Comparison of ENCODE assay signal across 10 mouse cellular contexts in genomic region chr9:72183925-72184324, GRCm38 (mm10).
DNase-seq lines count a peak whose midpoint lies in the region; ATAC-seq lines count a peak whose summit lies in the region.
"Had no signal": no experiment of that assay in that cellular context is flagged by ENCODE, and none has a peak within 500 bp of the region (broad histone marks: within the 10 kb centered on the region; RNA-seq: fewer than 3 reads in every experiment).

No protein-coding gene starts in this region.

- no peaks in the 10 kb centered on the region for H3K4me1 ChIP-seq in heart, embryonic 11.5 days (ENCODE audit: control insufficient read depth, insufficient read depth, low read length)
- H3K4me1 ChIP-seq: liver, embryonic 15.5 days had no signal

- no peaks in the 10 kb centered on the region for H3K9me3 ChIP-seq in heart, embryonic 11.5 days (replicated peaks; ENCODE audit: control insufficient read depth, low read length)
- H3K9me3 ChIP-seq: liver, embryonic 15.5 days had no signal

- WGBS in heart, embryonic 11.5 days (ENCODE audit: insufficient replicate concordance), result 79% methylated on average over 10 of the region's 10 CpGs

- no peak overlapping the region for H3K4me3 ChIP-seq in heart, embryonic 11.5 days (ENCODE audit: low read depth, low read length)
- H3K4me3 ChIP-seq: liver, embryonic 15.5 days had no signal

- no peak overlapping the region for H3K9ac ChIP-seq in heart, embryonic 11.5 days (ENCODE audit: low read depth, low read length)
- H3K9ac ChIP-seq: liver, embryonic 15.5 days had no signal

- no peaks in the 10 kb centered on the region for H3K27me3 ChIP-seq in heart, embryonic 11.5 days (ENCODE audit: control insufficient read depth, insufficient read depth, low read length)
- H3K27me3 ChIP-seq: liver, embryonic 15.5 days had no signal

- intact Hi-C loops in gastrocnemius, postnatal 36 days (cut with DNase I), result no loop called here

- ATAC-seq in heart, embryonic 11.5 days (replicated peaks; ENCODE audit: insufficient number of reproducible peaks, low FRiP score, low TSS enrichment), result no peak
- ATAC-seq in cerebellum, adult (ENCODE audit: insufficient number of reproducible peaks, low FRiP score, low TSS enrichment), result peak; percentile 81
- ATAC-seq in erythroblast, adult 5-6 weeks (replicated peaks; ENCODE audit: low FRiP score, poor library complexity, severe bottlenecking), result no peak
- ATAC-seq: CD4-positive, CD25-positive, alpha-beta regulatory T cell, adult 4 months had no signal

- peak; percentile 94 for DNase-seq in heart, adult 11 months
- DNase-seq in 3134 (ENCODE audit: extremely low read depth, insufficient read length, low spot score), result peak; percentile 59
- peak; percentile 46 to 63 for DNase-seq in gastrocnemius, postnatal 36 days
- no peak for DNase-seq in kidney, adult 11 months
- no peak for DNase-seq in frontal cortex, postnatal 25 days (ENCODE audit: low spot score in 2 of 2)

- no peak overlapping the region for H3K4me2 ChIP-seq in heart, embryonic 11.5 days
- H3K4me2 ChIP-seq: liver, embryonic 15.5 days had no signal

- H3K36me3 ChIP-seq in heart, embryonic 11.5 days (ENCODE audit: control insufficient read depth, insufficient read depth, low read length), result no peaks in the 10 kb centered on the region
- H3K36me3 ChIP-seq: liver, embryonic 15.5 days had no signal

- no peak overlapping the region for H3K27ac ChIP-seq in heart, embryonic 11.5 days (ENCODE audit: low read depth, low read length)
- H3K27ac ChIP-seq: liver, embryonic 15.5 days had no signal

Comparison
In these comparisons a context has a peak if more than half of its experiments do, and no peak if none do; other contexts are left out.
1. DNase-seq: peak in heart, adult 11 months (single experiment), 3134 (single experiment) and gastrocnemius, postnatal 36 days (2 of 2); none in kidney, adult 11 months (single experiment) and frontal cortex, postnatal 25 days (0 of 2).